In genomic region chr15:27859590-27859989, GRCm38 (mm10) we compare ENCODE assay signal across 12 mouse cellular contexts.
DNase-seq lines count a peak whose midpoint lies in the region; ATAC-seq and TF ChIP-seq lines count a peak whose summit lies in the region.
"Had no signal": no experiment of that assay in that cellular context is flagged by ENCODE, and none has a peak within 500 bp of the region (broad histone marks: within the 10 kb centered on the region; RNA-seq: fewer than 3 reads in every experiment).

No protein-coding gene starts in this region.

- H3K4me1 ChIP-seq in kidney, postnatal 0 days (replicated peaks; ENCODE audit: insufficient read depth, low read length) = no peaks in the 10 kb centered on the region
- H3K4me1 ChIP-seq: embryonic facial prominence, embryonic 12.5 days had no signal

- TF ChIP-seq CTCF in kidney, postnatal 0 days (IDR thresholded peaks at IDR 0.05; ENCODE audit: low read depth) = peak; percentile 41; the same call in 1 of the 2 replicates

- peaks cover 18% of the 10 kb centered on the region; the same call in 1 of the 2 replicates for H3K36me3 ChIP-seq in kidney, postnatal 0 days (ENCODE audit: insufficient read depth, low read length)

- H3K9ac ChIP-seq in kidney, postnatal 0 days (ENCODE audit: low read depth, low read length) = no peak overlapping the region
- H3K9ac ChIP-seq: embryonic facial prominence, embryonic 12.5 days had no signal

- no peak for ATAC-seq in kidney, postnatal 0 days (replicated peaks; ENCODE audit: low FRiP score, low read depth)

- H3K27ac ChIP-seq in kidney, postnatal 0 days = no peak overlapping the region
- H3K27ac ChIP-seq: embryonic facial prominence, embryonic 12.5 days had no signal

- no peak overlapping the region for H3K4me2 ChIP-seq in kidney, postnatal 0 days (ENCODE audit: low read length)
- H3K4me2 ChIP-seq: embryonic facial prominence, embryonic 12.5 days; midbrain, embryonic 11.5 days had no signal

- DNase-seq in cerebellum, adult 18-20 months = peak; percentile 50 to 58
- DNase-seq in cerebellum, adult 8-10 months = no peak
- DNase-seq in kidney, postnatal 0 days (ENCODE audit: low spot score) = no peak
- no peak for DNase-seq in kidney, adult 18-20 months
- peak; percentile 33 for DNase-seq in ES-CJ7 (ENCODE audit: low read depth, low spot score)
- peak; percentile 23 for DNase-seq in lung, postnatal 10 days
- no peak for DNase-seq in ovary, postnatal 10 days (ENCODE audit: low spot score)
- DNase-seq in layer of hippocampus, adult 8-10 months (ENCODE audit: low spot score in 2 of 2) = no peak
- DNase-seq: adrenal gland, adult 2 months; gastrocnemius, postnatal 10 days had no signal

- H3K4me3 ChIP-seq in kidney, postnatal 0 days (replicated peaks; ENCODE audit: low read depth, low read length) = no peak overlapping the region
- H3K4me3 ChIP-seq: embryonic facial prominence, embryonic 12.5 days had no signal

- no peaks in the 10 kb centered on the region for H3K9me3 ChIP-seq in kidney, postnatal 0 days (replicated peaks; ENCODE audit: low read length)
- H3K9me3 ChIP-seq: embryonic facial prominence, embryonic 12.5 days had no signal

- whole genome bisulfite sequencing in kidney, postnatal 0 days = 80% methylated on average over 1 of the region's 1 CpGs

- no peaks in the 10 kb centered on the region for H3K27me3 ChIP-seq in kidney, postnatal 0 days (ENCODE audit: insufficient read depth, low read length)
- H3K27me3 ChIP-seq: embryonic facial prominence, embryonic 12.5 days had no signal

Comparison
In these comparisons a context has a peak if more than half of its experiments do, and no peak if none do; other contexts are left out.
1. DNase-seq: peak in cerebellum, adult 18-20 months (2 of 2), ES-CJ7 (single experiment) and lung, postnatal 10 days (single experiment); none in cerebellum, adult 8-10 months (single experiment), kidney, postnatal 0 days (single experiment), kidney, adult 18-20 months (single experiment), ovary, postnatal 10 days (single experiment) and layer of hippocampus, adult 8-10 months (0 of 2).